In the genomic region with DNA sequence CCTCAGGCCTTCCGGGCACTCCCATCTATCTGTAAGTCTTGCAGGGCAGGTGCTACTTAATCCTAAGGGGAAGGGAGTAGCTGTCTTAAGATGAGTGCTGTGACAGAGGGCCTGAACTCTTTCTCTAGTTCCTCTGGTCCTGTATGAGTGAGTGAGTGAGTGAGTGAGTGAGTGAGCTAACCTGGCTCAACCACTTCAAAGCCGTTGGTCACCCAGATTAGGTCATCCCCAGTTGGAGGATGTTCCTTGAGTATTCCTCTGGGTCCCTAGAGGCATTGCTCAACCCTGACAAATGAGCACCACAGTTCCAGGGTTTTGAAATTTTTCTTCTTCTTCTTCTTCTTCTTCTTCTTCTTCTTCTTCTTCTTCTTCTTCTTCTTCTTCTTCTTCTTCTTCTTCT, we compare ENCODE assay signal across 20 mouse cellular contexts.
"Had no signal": no experiment of that assay in that cellular context is flagged by ENCODE, and none has a peak within 500 bp of the region (broad histone marks: within the 10 kb centered on the region; RNA-seq: fewer than 3 reads in every experiment).

No protein-coding gene starts in this region.

- H3K9ac ChIP-seq: liver, embryonic 13.5 days; liver, embryonic 15.5 days; liver, postnatal 0 days; lung, embryonic 15.5 days; midbrain, embryonic 12.5 days; midbrain, embryonic 15.5 days; neural tube, embryonic 13.5 days; neural tube, embryonic 15.5 days; stomach, embryonic 15.5 days had no signal

- DNase-seq: liver, embryonic 13.5 days; liver, postnatal 0 days; lung, adult 2 months; lung, postnatal 14 days; lung, postnatal 36 days; right cerebral cortex, postnatal 14 days; thymus, adult 2 months; thymus, postnatal 14 days; thymus, postnatal 36 days had no signal

- H3K27ac ChIP-seq: liver, embryonic 13.5 days; liver, embryonic 15.5 days; lung, embryonic 15.5 days; macrophage; midbrain, embryonic 10.5 days; midbrain, embryonic 12.5 days; midbrain, embryonic 15.5 days; neural tube, embryonic 13.5 days; neural tube, embryonic 15.5 days; stomach, embryonic 15.5 days; stomach, postnatal 0 days had no signal

- H3K4me2 ChIP-seq: liver, embryonic 13.5 days; liver, embryonic 15.5 days; lung, embryonic 15.5 days; midbrain, embryonic 12.5 days; midbrain, embryonic 15.5 days; neural tube, embryonic 13.5 days; neural tube, embryonic 15.5 days; stomach, embryonic 15.5 days had no signal

- H3K27me3 ChIP-seq: liver, embryonic 13.5 days; liver, embryonic 15.5 days; lung, embryonic 15.5 days; midbrain, embryonic 12.5 days; midbrain, embryonic 15.5 days; neural tube, embryonic 13.5 days; neural tube, embryonic 15.5 days; stomach, embryonic 15.5 days had no signal

- H3K9me3 ChIP-seq: liver, embryonic 13.5 days; liver, embryonic 15.5 days; lung, embryonic 15.5 days; midbrain, embryonic 10.5 days; midbrain, embryonic 12.5 days; midbrain, embryonic 15.5 days; neural tube, embryonic 13.5 days; neural tube, embryonic 15.5 days; stomach, embryonic 15.5 days had no signal

- H3K4me1 ChIP-seq: midbrain, embryonic 10.5 days; midbrain, embryonic 12.5 days; midbrain, embryonic 15.5 days; neural tube, embryonic 15.5 days had no signal

- H3K4me3 ChIP-seq: liver, embryonic 13.5 days; liver, embryonic 15.5 days; lung, embryonic 15.5 days; midbrain, embryonic 10.5 days; midbrain, embryonic 12.5 days; midbrain, embryonic 15.5 days; neural tube, embryonic 13.5 days; neural tube, embryonic 15.5 days; stomach, embryonic 15.5 days had no signal

- ATAC-seq: liver, postnatal 0 days; lung, postnatal 0 days; midbrain, embryonic 15.5 days had no signal

- H3K36me3 ChIP-seq: liver, embryonic 13.5 days; liver, embryonic 15.5 days; lung, embryonic 15.5 days; midbrain, embryonic 10.5 days; midbrain, embryonic 12.5 days; midbrain, embryonic 15.5 days; neural tube, embryonic 13.5 days; neural tube, embryonic 15.5 days; stomach, embryonic 15.5 days had no signal
